Comparison of ENCODE assay signal across 8 mouse cellular contexts in the genomic region with DNA sequence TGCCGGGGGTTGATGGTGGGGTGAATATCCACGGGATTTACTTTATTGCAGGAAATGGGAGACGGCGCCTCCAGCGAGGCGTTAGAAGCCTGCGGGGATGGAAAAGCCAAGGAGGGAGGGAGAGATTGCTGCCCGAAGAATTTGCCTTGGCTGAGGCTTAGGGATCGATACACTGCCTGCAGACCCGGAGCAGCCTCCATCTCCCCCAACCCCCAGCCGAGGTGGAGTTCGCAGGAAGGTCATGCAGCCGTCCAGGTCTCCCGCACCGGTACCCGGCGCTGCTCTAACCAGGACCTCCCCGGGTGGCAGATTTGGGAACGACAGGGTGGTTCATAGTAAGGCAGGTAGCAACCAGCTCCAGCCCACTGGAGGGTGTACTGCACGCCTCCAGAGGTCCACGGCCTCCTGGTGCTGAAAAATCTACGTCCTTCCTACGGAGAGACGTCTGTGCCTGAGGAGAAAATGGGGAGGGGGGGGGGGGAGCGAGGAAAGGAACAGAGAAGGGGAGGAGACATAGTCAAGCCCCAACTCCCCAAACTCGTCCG. TPM values are rescaled to one million over a fixed set of nuclear protein-coding genes. Genes with fewer than 3 reads are reported as not detected.
DNase-seq lines count a peak whose midpoint lies in the region; ATAC-seq and TF ChIP-seq lines count a peak whose summit lies in the region.

No protein-coding gene starts in this region.

- peak; percentile 50 for DNase-seq in right cerebral cortex, adult 18-20 months
- DNase-seq in right cerebral cortex, postnatal 36 days (ENCODE audit: low spot score in 2 of 2), result no peak
- peak; percentile 73 for DNase-seq in cerebellum, postnatal 10 days
- DNase-seq in gastrocnemius, adult 18-20 months (ENCODE audit: low spot score), result peak; percentile 31
- DNase-seq in limb, embryonic 14.5 days (ENCODE audit: low spot score), result peak; percentile 77

- peak overlapping the region; percentile 95 for H3K4me2 ChIP-seq in limb, embryonic 14.5 days (replicated peaks; ENCODE audit: low read depth, low read length, severe bottlenecking)
- H3K4me2 ChIP-seq in midbrain, embryonic 16.5 days (ENCODE audit: low read length), result peak overlapping the region; percentile 92
- peak overlapping the region; percentile 99 for H3K4me2 ChIP-seq in stomach, embryonic 16.5 days (ENCODE audit: low read depth, low read length)

- peak overlapping the region; percentile 97 for H3K27ac ChIP-seq in limb, embryonic 14.5 days (replicated peaks; ENCODE audit: low read depth, low read length)
- H3K27ac ChIP-seq in midbrain, embryonic 16.5 days (ENCODE audit: low read length), result peak overlapping the region; percentile 98
- peak overlapping the region; percentile 98 for H3K27ac ChIP-seq in stomach, embryonic 16.5 days (ENCODE audit: low read length)

- TF ChIP-seq POLR2A in limb, embryonic 14.5 days (IDR thresholded peaks at IDR 0.05; ENCODE audit: borderline replicate concordance, extremely low read depth, insufficient read depth, insufficient read length), result no peak

- H3K9me3 ChIP-seq in limb, embryonic 14.5 days (ENCODE audit: control insufficient read depth, low read length), result no peaks in the 10 kb centered on the region
- H3K9me3 ChIP-seq in midbrain, embryonic 16.5 days (replicated peaks; ENCODE audit: control insufficient read depth, low read length, poor library complexity, severe bottlenecking), result no peaks in the 10 kb centered on the region
- no peaks in the 10 kb centered on the region for H3K9me3 ChIP-seq in stomach, embryonic 16.5 days (replicated peaks; ENCODE audit: control insufficient read depth, low read length)

- H3K4me3 ChIP-seq in limb, embryonic 14.5 days (replicated peaks; ENCODE audit: low read length), result peak overlapping the region; percentile 77
- H3K4me3 ChIP-seq in midbrain, embryonic 16.5 days (ENCODE audit: low read depth, low read length), result peak overlapping the region; percentile 78
- H3K4me3 ChIP-seq in stomach, embryonic 16.5 days (replicated peaks; ENCODE audit: low read length), result peak overlapping the region; percentile 94

- peak overlapping the region; percentile 89 for H3K9ac ChIP-seq in limb, embryonic 14.5 days (ENCODE audit: low read depth, low read length, severe bottlenecking)
- H3K9ac ChIP-seq in midbrain, embryonic 16.5 days (ENCODE audit: low read depth, low read length), result peak overlapping the region; percentile 89
- peak overlapping the region; percentile 86 for H3K9ac ChIP-seq in stomach, embryonic 16.5 days (ENCODE audit: low read length)

- peaks cover 3% of the 10 kb centered on the region for H3K36me3 ChIP-seq in limb, embryonic 14.5 days (ENCODE audit: control insufficient read depth, insufficient read depth, low read length)
- H3K36me3 ChIP-seq in midbrain, embryonic 16.5 days (ENCODE audit: control insufficient read depth, insufficient read depth, low read length), result no peaks in the 10 kb centered on the region
- no peaks in the 10 kb centered on the region for H3K36me3 ChIP-seq in stomach, embryonic 16.5 days (ENCODE audit: control insufficient read depth, insufficient read depth, low read length)

- WGBS in limb, embryonic 14.5 days, result under 1% methylated on average over 26 of the region's 27 CpGs
- 0% methylated on average over 26 of the region's 27 CpGs for WGBS in midbrain, embryonic 16.5 days
- under 1% methylated on average over 26 of the region's 27 CpGs for WGBS in stomach, embryonic 16.5 days

- no peaks in the 10 kb centered on the region for H3K27me3 ChIP-seq in limb, embryonic 14.5 days (ENCODE audit: control insufficient read depth, insufficient read depth, low read length)
- H3K27me3 ChIP-seq in midbrain, embryonic 16.5 days (ENCODE audit: control insufficient read depth, insufficient read depth, low read depth, low read length), result no peaks in the 10 kb centered on the region
- H3K27me3 ChIP-seq in stomach, embryonic 16.5 days (ENCODE audit: control insufficient read depth, insufficient read depth, low read length), result no peaks in the 10 kb centered on the region

- peak; percentile 36 for ATAC-seq in inflammation-experienced regulatory T-cells, adult 6 months
- peak; percentile 38 for ATAC-seq in limb, embryonic 14.5 days (ENCODE audit: low FRiP score, low read depth)
- peak; percentile 56 for ATAC-seq in midbrain, embryonic 16.5 days
- ATAC-seq in stomach, embryonic 16.5 days (ENCODE audit: insufficient read depth, low FRiP score), result peak; percentile 5; the same call in 1 of the 2 replicates

- H3K4me1 ChIP-seq in limb, embryonic 14.5 days (ENCODE audit: control insufficient read depth, insufficient read depth, low read length), result peaks cover 23% of the 10 kb centered on the region
- peaks cover 26% of the 10 kb centered on the region for H3K4me1 ChIP-seq in midbrain, embryonic 16.5 days (ENCODE audit: control insufficient read depth, insufficient read depth, low read length)
- peaks cover 27% of the 10 kb centered on the region for H3K4me1 ChIP-seq in stomach, embryonic 16.5 days (ENCODE audit: control insufficient read depth, insufficient read depth, low read length)

RNA-seq across cellular contexts. Expression of gene Kmt2a, which starts 1.4 kb away (rescaled TPM):
- 10 to 100 TPM; 16.4 to 19.5 TPM for total RNA-seq in gastrocnemius, adult 18-20 months (2021)
- polyA plus RNA-seq in inflammation-experienced regulatory T-cells, adult 6 months (2017; shearing (Covaris generic)), result 10 to 100 TPM; 17.8 to 38.5 (median 32.9) TPM
- 21.7 and 28.3 TPM in 2 replicates for polyA plus RNA-seq in limb, embryonic 14.5 days (2012; rRNA removed)
- polyA plus RNA-seq in limb, embryonic 14.5 days (2014; fragmentation: Nextera tagmentation; extraction: Ambion mirVana), result 16.8 and 18.9 TPM in 2 replicates
- polyA plus RNA-seq in midbrain, embryonic 16.5 days (2015; fragmentation: Nextera tagmentation; extraction: Ambion mirVana), result 14.1 and 22.3 TPM in 2 replicates
- polyA plus RNA-seq in stomach, embryonic 16.5 days (2015; fragmentation: Nextera tagmentation; extraction: Ambion mirVana), result 7.1 and 8.8 TPM in 2 replicates

RNA-seq across cellular contexts. Expression of gene Atp5l, which starts 38.0 kb away (rescaled TPM):
- 100 to 1,000 TPM; 671 to 820 TPM for total RNA-seq in gastrocnemius, adult 18-20 months (2021)
- 100 to 1,000 TPM; 468 to 593 (median 553) TPM for polyA plus RNA-seq in inflammation-experienced regulatory T-cells, adult 6 months (2017; shearing (Covaris generic))
- polyA plus RNA-seq in limb, embryonic 14.5 days (2012; rRNA removed), result 477 and 525 TPM in 2 replicates
- 663 and 764 TPM in 2 replicates for polyA plus RNA-seq in limb, embryonic 14.5 days (2014; fragmentation: Nextera tagmentation; extraction: Ambion mirVana)
- polyA plus RNA-seq in midbrain, embryonic 16.5 days (2015; fragmentation: Nextera tagmentation; extraction: Ambion mirVana), result 651 and 716 TPM in 2 replicates
- 660 and 783 TPM in 2 replicates for polyA plus RNA-seq in stomach, embryonic 16.5 days (2015; fragmentation: Nextera tagmentation; extraction: Ambion mirVana)

Comparison
In these comparisons a context has a peak if more than half of its experiments do, and no peak if none do; other contexts are left out.
1. DNase-seq: peak in right cerebral cortex, adult 18-20 months (single experiment), cerebellum, postnatal 10 days (2 of 2), gastrocnemius, adult 18-20 months (single experiment) and limb, embryonic 14.5 days (single experiment); none in right cerebral cortex, postnatal 36 days (0 of 2).
2. ATAC-seq: peak in every context shown above with its lines; median percentile 56 in midbrain, embryonic 16.5 days; 38 in limb, embryonic 14.5 days; 36 in inflammation-experienced regulatory T-cells, adult 6 months; 5 in stomach, embryonic 16.5 days.
3. Peak in every context shown above with its lines, with median percentiles within 50 percentile points of each other: H3K27ac ChIP-seq, H3K4me2 ChIP-seq, H3K4me3 ChIP-seq and H3K9ac ChIP-seq.